Mouse (Mus musculus) MEL (cell line): ENCODE data around the gene Rasgef1b. TPM values are rescaled to one million over a fixed set of nuclear protein-coding genes. Genes with fewer than 3 reads are reported as not detected.

Experiments
- DNase-seq: peaks from one replicate; pipeline ENCODE4 v3.0.0; 2011; ENCODE audit warnings: low read depth, low spot score
- H3K27ac ChIP-seq: 2 replicates; pipeline ENCODE4 v1.5.1; 2012; ENCODE audit warnings: low read depth, mild to moderate bottlenecking, control low read depth, low read length, moderate library complexity; ENCODE audit not compliant: control insufficient read depth
- H3K27me3 ChIP-seq, 2 experiments: fragments of 150-350 bp in 1 of 2; sonication (generic) in 1 of 2; 2 replicates each; pipeline ENCODE4 v1.6.1; 2012; ENCODE audit warnings: low read length in 2 of 2, mild to moderate bottlenecking in 2 of 2, improper control_type of control experiment in 1 of 2, moderate library complexity in 1 of 2; ENCODE audit not compliant: insufficient read depth in 2 of 2, control insufficient read depth in 1 of 2
- H3K36me3 ChIP-seq, 2 experiments: 2 replicates each; pipeline ENCODE4 v1.6.1; 2012 to 2014; ENCODE audit warnings: low read length in 2 of 2, improper control_type of control experiment in 1 of 2, inconsistent platforms in 1 of 2, mild to moderate bottlenecking in 1 of 2; ENCODE audit not compliant: insufficient read depth in 2 of 2, control insufficient read depth in 1 of 2
- H3K4me1 ChIP-seq, 2 experiments: fragments of 150-350 bp in 1 of 2; sonication (generic) in 1 of 2; 2 replicates each; pipeline ENCODE4 v1.6.1; 2012; ENCODE audit warnings: low read length in 2 of 2, improper control_type of control experiment in 1 of 2, mild to moderate bottlenecking in 1 of 2; ENCODE audit not compliant: insufficient read depth in 2 of 2, control insufficient read depth in 1 of 2
- H3K4me3 ChIP-seq, 2 experiments: fragments of 150-350 bp in 1 of 2; sonication (generic) in 1 of 2; 2 replicates each; pipeline ENCODE4 v1.5.1; 2012; ENCODE audit warnings: low read depth in 2 of 2, low read length in 2 of 2, mild to moderate bottlenecking in 2 of 2, moderate library complexity in 2 of 2, control low read depth in 1 of 2, improper control_type of control experiment in 1 of 2; ENCODE audit not compliant: control insufficient read depth in 1 of 2, insufficient read depth in 1 of 2
- H3K79me2 ChIP-seq: 2 replicates; pipeline ENCODE4 v1.6.1; 2012; ENCODE audit warnings: mild to moderate bottlenecking, low read length, moderate library complexity; ENCODE audit not compliant: control insufficient read depth, poor library complexity, insufficient read depth
- H3K9ac ChIP-seq: 2 replicates; pipeline ENCODE4 v1.6.1; 2012; ENCODE audit warnings: low read depth, mild to moderate bottlenecking, control low read depth, low read length, moderate library complexity; ENCODE audit not compliant: control insufficient read depth, poor library complexity, severe bottlenecking
- H3K9me3 ChIP-seq: fragments of 150-350 bp; sonication (generic); replicated peaks from 2 replicates; pipeline ENCODE4 v1.6.1; 2012; ENCODE audit warnings: mild to moderate bottlenecking, low read length, improper control_type of control experiment, moderate library complexity; ENCODE audit not compliant: insufficient read depth
- CHD2 ChIP-seq: IDR thresholded peaks from 2 replicates; pipeline ENCODE4 v1.6.1; 2011; ENCODE audit warnings: low read length, improper control_type of control experiment
- CTCF ChIP-seq, 3 experiments: IDR thresholded peaks in 2 of 3; conservative IDR thresholded peaks in 1 of 3; 2 replicates each; pipeline ENCODE4 v1.5.1; 2011 to 2012; ENCODE audit warnings: low read length in 3 of 3, low read depth in 2 of 3, mild to moderate bottlenecking in 2 of 3, improper control_type of control experiment in 1 of 3, inconsistent platforms in 1 of 3, mixed read lengths in 1 of 3, moderate library complexity in 1 of 3; ENCODE audit not compliant: control insufficient read depth in 1 of 3, insufficient read depth in 1 of 3, poor library complexity in 1 of 3, severe bottlenecking in 1 of 3
- ETS1 ChIP-seq: IDR thresholded peaks from 2 replicates; pipeline ENCODE4 v1.6.1; 2012; ENCODE audit warnings: low read depth, mild to moderate bottlenecking, inconsistent platforms, low read length, improper control_type of control experiment, moderate library complexity
- GABPA ChIP-seq: IDR thresholded peaks from 2 replicates; pipeline ENCODE4 v1.6.1; 2012; ENCODE audit warnings: low read depth, mild to moderate bottlenecking, inconsistent platforms, low read length, improper control_type of control experiment, moderate library complexity
- GATA1 ChIP-seq: IDR thresholded peaks from 2 replicates; pipeline ENCODE4 v1.6.1; 2011; ENCODE audit warnings: low read depth, low read length, improper control_type of control experiment
- KAT2A ChIP-seq: conservative IDR thresholded peaks from 2 replicates; pipeline ENCODE4 v1.6.1; 2012; ENCODE audit warnings: low read depth, low read length, improper control_type of control experiment, inconsistent platforms
- MAFK ChIP-seq: IDR thresholded peaks from 2 replicates; pipeline ENCODE4 v1.6.1; 2011; ENCODE audit warnings: low read depth, mild to moderate bottlenecking, low read length, improper control_type of control experiment, borderline replicate concordance
- MAX ChIP-seq: IDR thresholded peaks from 2 replicates; pipeline ENCODE4 v1.6.1; 2011; ENCODE audit warnings: low read length, improper control_type of control experiment
- MEF2A ChIP-seq: IDR thresholded peaks from 2 replicates; pipeline ENCODE4 v1.6.1; 2014; ENCODE audit warnings: low read depth, mild to moderate bottlenecking, inconsistent platforms, low read length, improper control_type of control experiment; ENCODE audit not compliant: poor library complexity, insufficient replicate concordance, severe bottlenecking; ENCODE audit errors: extremely low read depth
- MXI1 ChIP-seq: IDR thresholded peaks from 2 replicates; pipeline ENCODE4 v1.6.1; 2011; ENCODE audit warnings: mild to moderate bottlenecking, low read depth, low read length, improper control_type of control experiment
- MYB ChIP-seq: IDR thresholded peaks from 2 replicates; pipeline ENCODE4 v1.6.1; 2011; ENCODE audit warnings: mild to moderate bottlenecking, low read depth, low read length, improper control_type of control experiment
- NRF1 ChIP-seq: IDR thresholded peaks from 2 replicates; pipeline ENCODE4 v1.6.1; 2014; ENCODE audit warnings: low read depth, mild to moderate bottlenecking, inconsistent platforms, low read length, improper control_type of control experiment, moderate library complexity; ENCODE audit not compliant: poor library complexity, insufficient read depth, severe bottlenecking
- RAD21 ChIP-seq: IDR thresholded peaks from 2 replicates; pipeline ENCODE4 v1.6.1; 2011; ENCODE audit warnings: mild to moderate bottlenecking, low read depth, low read length, improper control_type of control experiment
- RCOR1 ChIP-seq: IDR thresholded peaks from 2 replicates; pipeline ENCODE4 v1.6.1; 2012; ENCODE audit warnings: low read depth, mild to moderate bottlenecking, inconsistent platforms, low read length, improper control_type of control experiment
- TAL1 ChIP-seq: IDR thresholded peaks from 2 replicates; pipeline ENCODE4 v1.6.1; 2012; ENCODE audit warnings: mild to moderate bottlenecking, inconsistent platforms, low read length, moderate library complexity, mixed read lengths
- TCF12 ChIP-seq: IDR thresholded peaks from 2 replicates; pipeline ENCODE4 v1.6.1; 2014; ENCODE audit warnings: low read depth, mild to moderate bottlenecking, inconsistent platforms, low read length, improper control_type of control experiment, moderate library complexity
- ZC3H11A ChIP-seq: IDR thresholded peaks from 2 replicates; pipeline ENCODE4 v1.6.1; 2012; ENCODE audit warnings: low read depth, mild to moderate bottlenecking, inconsistent platforms, low read length, improper control_type of control experiment
- ZKSCAN1 ChIP-seq: IDR thresholded peaks from 2 replicates; pipeline ENCODE4 v1.6.1; 2012; ENCODE audit warnings: low read depth, mild to moderate bottlenecking, inconsistent platforms, low read length, improper control_type of control experiment, moderate library complexity
- ZMIZ1 ChIP-seq: IDR thresholded peaks from 2 replicates; pipeline ENCODE4 v1.6.1; 2012; ENCODE audit warnings: low read depth, mild to moderate bottlenecking, inconsistent platforms, low read length, improper control_type of control experiment, moderate library complexity
- ZNF384 ChIP-seq: IDR thresholded peaks from 2 replicates; pipeline ENCODE4 v1.6.1; 2012; ENCODE audit warnings: low read depth, mild to moderate bottlenecking, inconsistent platforms, low read length, improper control_type of control experiment
- polyA plus RNA-seq, 2 experiments: library from polyadenylated mRNA; stranded (reverse) in 1 of 2; unstranded in 1 of 2; fragments of >175 nt in 1 of 2; fragments of >200 nt in 1 of 2; gene quantifications; 2 replicates each; pipeline versions ENCODE4 v1.2.1 to v1.2.4; 2012; ENCODE audit warnings: low replicate concordance in 2 of 2, low read depth in 1 of 2; ENCODE audit not compliant: insufficient read length in 2 of 2, insufficient read depth in 1 of 2, missing spikeins in 1 of 2
- total RNA-seq: library from RNA; depleted of rRNA; stranded (reverse); fragments of 300-350 nt; gene quantifications from 2 replicates; pipeline ENCODE4 v1.2.3, GENCODE M21; 2012

The Rasgef1b gene
- total and polyA plus RNA-seq, 3 experiments = not detected

DNA sequence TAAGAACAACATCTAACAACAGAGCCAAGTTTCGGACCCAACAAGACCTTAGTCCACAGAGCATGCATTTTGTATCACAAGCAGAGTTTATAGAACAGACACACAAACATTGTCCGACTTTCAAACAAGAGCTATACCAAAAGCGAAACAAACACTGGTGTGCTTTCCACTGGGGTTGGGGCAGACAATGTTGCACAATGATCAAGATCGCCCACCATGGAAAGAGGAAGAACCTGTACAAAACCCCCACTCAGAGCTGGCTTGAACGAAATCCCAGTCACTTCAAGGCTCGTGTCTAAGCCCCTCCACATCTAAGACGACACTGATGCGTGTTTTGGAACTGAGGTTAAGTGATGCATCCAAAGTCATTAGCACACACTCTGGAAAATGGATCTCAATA, 462.6 kb downstream of the Rasgef1b start:
- no peak overlapping the region for H3K9ac ChIP-seq
- no peaks in the 10 kb centered on the region for H3K4me1 ChIP-seq
- TF ChIP-seq ZC3H11A (no peak), ZNF384 (no peak)
- TF ChIP-seq, all 39 proteins: peak for 0
- H3K27ac ChIP-seq = no peak overlapping the region
- no peaks in the 10 kb centered on the region for H3K27me3 ChIP-seq
- DNase-seq = no peak
- no peaks in the 10 kb centered on the region for H3K9me3 ChIP-seq
- no peaks in the 10 kb centered on the region for H3K36me3 ChIP-seq
- no peak overlapping the region for H3K4me3 ChIP-seq
- H3K79me2 ChIP-seq = no peaks in the 10 kb centered on the region

DNA sequence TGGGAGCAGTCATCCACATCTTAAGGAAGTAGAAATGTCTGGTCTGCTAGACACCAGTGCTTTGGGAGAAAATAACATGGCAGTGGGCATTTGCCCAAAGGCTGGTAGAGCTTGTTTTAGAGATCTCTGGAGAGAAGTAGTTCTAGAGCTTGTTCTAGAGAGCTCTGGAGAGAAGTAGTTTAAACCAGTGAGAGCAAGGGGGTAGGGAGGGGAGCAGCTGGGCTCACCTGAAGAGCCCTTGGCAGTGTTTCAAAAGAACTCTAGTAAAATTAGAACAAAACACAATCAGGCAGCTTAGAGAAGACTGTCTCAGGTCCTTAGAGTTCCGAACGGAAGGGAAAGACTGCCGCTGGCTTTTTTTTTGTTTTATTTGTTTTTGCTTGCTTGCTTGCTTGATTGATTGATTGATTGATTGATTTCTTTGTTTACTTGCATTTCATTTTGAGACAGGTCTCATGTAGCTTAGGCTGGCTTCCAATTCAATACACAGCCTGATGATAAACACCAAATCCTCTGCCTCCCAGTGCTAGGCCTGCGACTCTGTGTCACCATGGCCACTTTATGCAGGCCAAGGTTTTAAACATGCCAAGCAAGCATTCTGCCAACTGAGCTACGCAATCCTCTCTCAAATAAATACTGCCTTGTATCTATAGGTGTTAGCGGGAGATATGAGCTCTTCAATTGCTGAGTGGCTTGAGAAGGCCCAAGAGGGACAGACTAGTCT, 466.5 kb downstream of the Rasgef1b start:
- DNase-seq = no peak
- Histone ChIP-seq H3K4me3 (no peak overlapping the region), H3K79me2 (no peaks in the 10 kb centered on the region), H3K9ac (no peak overlapping the region), H3K27me3 (no peaks in the 10 kb centered on the region), H3K36me3 (no peaks in the 10 kb centered on the region), H3K4me1 (no peaks in the 10 kb centered on the region), H3K9me3 (no peaks in the 10 kb centered on the region), H3K27ac (no peak overlapping the region)
- TF ChIP-seq MYB (no peak), ZMIZ1 (no peak), CTCF (IDR thresholded peaks at IDR 0.05 in 2 of 3, conservative IDR thresholded peaks at IDR 0.05 in 1 of 3; ENCODE audit: control insufficient read depth in 1 of 3, insufficient read depth in 1 of 3, low read depth in 2 of 3, low read length in 3 of 3, poor library complexity in 1 of 3, severe bottlenecking in 1 of 3) (no peak), GABPA (no peak), MEF2A (no peak), TCF12 (no peak), ETS1 (no peak), MAX (no peak), KAT2A (no peak), MAFK (no peak), CHD2 (no peak), GATA1 (no peak), ZC3H11A (no peak), RCOR1 (no peak), NRF1 (no peak), ZKSCAN1 (no peak), MXI1 (no peak), TAL1 (no peak), RAD21 (no peak)
